Mouse (Mus musculus) megakaryocyte-erythroid progenitor cell, adult 5-6 weeks (primary cell): ENCODE results near the gene Ap1m1. TPM values are rescaled to one million over a fixed set of nuclear protein-coding genes. Genes with fewer than 3 reads are reported as not detected.

Experiments used
- ATAC-seq: replicated peaks from 2 replicates; pipeline ENCODE4 v1.8.0; 2016; ENCODE audit warnings: mild to moderate bottlenecking, inconsistent platforms; ENCODE audit not compliant: severe bottlenecking, poor library complexity, low FRiP score, low TSS enrichment
- total RNA-seq, 2 experiments: library from RNA; stranded (forward) in 1 of 2; stranded (reverse) in 1 of 2; fragments of 200-1000, 215-1000 nt in 1 of 2; fragments of >200 nt in 1 of 2; fragmentation: Nextera tagmentation in 1 of 2; gene quantifications; 2 replicates each; pipeline ENCODE4 v1.2.3; 2014 to 2017

Ap1m1 gene
- total RNA-seq, 2 experiments from 2014 or later = 63.6 to 155 TPM

DNA sequence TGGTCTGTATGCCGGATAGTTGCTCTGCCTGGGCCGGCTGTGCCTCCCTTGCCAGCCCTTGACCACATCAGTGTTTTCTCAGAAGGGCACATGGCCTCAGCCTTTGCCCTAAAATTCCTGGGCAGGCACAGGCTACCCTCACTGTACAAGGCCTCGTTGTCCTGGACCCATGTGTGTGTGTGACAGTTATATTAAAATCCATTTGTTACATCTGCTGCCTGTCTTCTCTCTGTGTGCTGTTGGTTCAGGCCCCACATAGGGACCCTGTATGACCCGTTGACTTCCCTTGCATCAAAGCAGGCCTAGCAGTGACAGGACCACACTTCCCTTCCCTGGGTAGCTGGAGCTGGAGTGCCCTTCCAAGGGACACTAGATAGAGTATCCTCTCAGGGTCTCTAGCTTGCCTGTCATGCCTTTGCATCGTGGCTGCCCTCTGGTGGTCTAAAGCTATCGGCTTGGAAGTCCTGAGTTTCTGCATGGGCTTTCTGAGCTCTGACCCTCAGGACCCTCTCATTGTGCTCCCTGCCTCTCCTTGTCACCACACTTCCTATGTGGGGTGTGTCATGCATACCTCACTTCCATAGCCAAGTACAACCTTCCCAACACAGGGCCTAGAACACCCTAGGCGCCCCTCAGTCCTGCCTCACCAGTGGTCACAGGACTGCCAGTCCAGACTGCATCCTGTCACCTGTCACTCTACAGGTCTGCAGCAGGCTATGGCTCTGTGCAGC, 17.5 kb downstream of the Ap1m1 start:
- ATAC-seq = peak; percentile 35

DNA sequence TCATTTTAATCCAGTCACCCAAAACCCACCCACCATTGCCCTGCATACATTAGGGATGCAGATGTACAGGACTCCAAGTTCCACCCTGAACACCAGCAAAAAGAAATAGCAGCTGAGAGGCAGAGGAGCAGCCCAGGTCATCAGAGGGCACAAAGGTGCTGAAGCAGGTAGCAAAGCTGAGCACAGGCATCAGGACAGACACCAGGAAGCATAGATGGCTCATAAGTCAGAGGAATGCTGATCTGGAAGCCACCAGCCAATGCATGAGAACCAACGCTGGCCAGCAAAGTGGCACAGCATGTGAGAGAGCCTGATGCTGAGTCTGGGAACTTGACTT, 18.1 kb downstream of the Ap1m1 start:
- ATAC-seq = no peak

DNA sequence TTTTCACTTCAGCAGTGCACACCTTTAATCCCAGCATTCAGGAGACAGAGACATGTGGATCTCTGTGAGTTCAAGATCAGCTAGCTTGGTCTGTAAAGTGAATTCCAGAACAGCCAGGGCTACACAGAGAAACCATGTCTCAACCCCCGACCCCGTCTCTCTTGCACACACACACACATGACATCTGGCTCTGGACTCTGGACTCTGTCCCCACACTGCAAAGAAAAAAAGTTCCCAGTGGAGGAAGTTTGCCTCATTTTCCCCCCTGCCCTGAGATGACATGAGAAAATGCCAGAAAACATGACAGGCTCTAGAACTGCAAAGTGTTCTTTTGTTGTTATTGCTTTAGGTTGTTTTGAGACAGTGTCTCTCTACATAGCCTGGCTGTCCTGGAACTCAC, 20.0 kb downstream of the Ap1m1 start:
- no peak for ATAC-seq

DNA sequence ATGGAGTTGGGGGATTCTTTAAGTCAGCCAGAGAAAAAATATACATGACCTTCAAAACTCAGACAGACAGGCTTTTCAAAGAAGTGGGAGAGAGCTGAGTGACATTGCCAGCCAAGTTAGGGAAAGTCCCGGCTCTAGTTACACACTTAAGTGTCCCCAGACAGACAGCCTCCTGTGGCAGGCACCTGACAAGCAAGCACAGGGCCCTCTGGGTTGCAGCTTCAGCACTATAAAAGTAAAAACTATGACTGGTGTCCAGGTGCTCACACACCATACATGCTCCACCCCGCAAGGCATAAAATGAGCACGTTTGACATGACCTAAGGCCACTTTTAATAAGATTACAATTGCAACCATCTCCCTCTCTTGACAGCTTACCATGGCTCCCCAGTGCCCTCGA, 20.8 kb downstream of the Ap1m1 start:
- ATAC-seq = no peak

DNA sequence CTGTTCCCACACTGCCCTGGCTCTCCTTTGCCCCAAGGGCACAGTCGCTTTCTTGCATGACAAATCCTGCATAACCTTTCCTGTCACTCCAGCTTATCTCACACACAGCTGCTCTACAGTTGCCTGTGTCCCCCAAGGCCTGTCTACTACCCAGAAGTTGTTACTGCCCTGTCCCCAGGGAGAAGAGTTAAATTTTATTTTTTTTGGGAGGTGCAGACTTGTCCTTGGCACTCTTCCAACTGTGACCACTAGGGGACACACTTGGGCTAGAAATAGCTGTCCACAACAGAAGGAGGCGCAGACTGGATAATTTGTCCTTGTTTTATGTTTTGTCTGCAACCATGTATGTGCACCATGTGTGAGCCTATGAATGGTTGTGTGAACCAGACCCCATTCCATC, 21.2 kb downstream of the Ap1m1 start:
- peak; percentile 61 for ATAC-seq

DNA sequence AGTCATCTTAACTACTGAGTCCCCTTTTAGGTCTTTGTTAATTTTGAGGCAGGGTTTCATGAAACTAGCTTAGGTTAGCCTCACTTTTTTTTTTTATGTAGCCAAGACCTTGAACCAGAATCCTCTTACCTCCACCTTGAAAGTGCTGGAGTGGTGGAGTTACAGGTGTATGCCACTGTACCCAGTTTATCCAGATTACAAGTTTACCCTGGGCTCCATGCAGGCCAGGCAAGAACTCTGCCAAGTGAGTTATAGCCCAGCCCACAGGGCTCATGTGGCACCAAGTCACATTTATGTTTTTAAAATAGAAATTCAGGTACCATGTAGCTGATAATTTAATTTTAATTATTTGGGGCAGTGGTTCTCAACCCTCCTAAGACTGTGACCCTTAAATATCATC, 21.6 kb downstream of the Ap1m1 start:
- no peak for ATAC-seq

DNA sequence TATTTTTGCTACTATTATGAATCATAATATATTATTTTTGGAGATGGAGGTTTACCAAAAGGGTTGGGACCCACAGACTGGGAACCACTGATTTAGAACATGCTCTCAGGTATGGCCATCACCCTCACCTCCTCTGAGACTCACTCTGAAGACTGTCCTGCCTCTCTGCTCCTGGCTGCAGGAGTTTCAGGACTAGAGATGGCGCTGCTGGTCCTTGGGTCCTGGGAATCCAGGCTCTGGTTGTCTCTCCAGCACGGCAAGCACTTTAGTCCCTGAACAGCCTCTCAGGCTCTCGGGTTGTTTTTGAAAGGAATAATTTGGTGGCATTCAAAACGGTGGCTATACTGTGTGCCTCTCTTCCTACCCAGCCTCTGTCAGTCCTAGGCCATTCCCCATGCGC, 22.1 kb downstream of the Ap1m1 start:
- ATAC-seq = no peak

DNA sequence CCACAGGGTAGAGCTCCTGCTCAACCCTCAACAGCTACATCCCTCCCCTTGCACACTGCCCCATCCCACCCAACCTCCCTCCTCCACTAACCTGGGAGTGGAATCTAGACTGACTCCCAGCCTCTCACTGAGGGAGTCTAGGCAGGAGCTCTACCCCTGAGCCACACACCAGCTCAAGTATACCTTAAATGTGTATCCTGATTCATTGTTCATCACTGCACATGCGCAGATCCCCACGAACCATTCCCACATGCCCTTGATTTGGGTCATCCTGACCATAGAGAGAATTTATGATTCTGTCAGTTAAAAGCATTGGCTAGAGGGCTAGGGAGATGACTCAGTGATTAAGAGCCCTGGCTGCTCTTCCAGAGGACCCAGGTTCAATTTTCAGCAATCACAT, 22.9 kb downstream of the Ap1m1 start:
- ATAC-seq = no peak

DNA sequence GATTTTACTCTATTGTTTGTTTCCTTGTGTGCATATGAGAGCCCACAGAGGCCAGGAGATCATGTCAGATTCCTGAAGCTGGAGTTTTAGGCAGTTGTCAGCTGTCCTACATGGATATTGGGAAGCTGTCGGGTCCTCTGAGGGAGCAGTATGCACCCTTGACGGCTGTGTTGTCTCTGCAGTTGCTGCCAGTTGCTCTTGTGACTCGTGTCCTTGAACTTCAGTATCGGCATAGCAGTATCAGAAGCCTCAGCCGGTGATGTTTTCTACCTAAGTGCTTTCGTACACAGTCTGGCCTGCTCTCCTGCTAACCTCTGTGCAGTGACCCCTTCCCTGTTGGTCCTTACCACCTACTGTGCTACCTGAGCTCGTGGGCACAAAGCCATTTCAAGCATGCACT, 23.6 kb downstream of the Ap1m1 start:
- ATAC-seq = no peak

DNA sequence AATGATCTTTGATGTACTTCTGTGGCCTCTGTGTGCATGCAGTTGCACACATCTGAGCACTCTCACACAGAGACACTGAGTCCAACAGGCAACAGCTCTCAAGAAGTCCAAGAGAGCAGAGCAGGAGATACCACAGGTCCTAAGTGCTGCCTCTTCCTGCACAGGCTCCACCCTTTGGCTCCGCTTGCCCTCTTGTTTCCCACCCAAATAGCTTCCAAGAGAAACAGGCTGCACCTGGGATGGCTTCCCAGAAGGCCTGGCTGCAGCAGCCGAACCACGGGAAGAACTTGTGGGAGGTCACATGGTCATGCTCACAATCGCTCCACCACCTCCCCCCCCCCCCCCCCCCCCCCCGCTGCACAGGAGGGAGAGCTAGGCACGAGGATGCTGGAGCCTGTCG, 25.5 kb downstream of the Ap1m1 start:
- ATAC-seq = no peak

DNA sequence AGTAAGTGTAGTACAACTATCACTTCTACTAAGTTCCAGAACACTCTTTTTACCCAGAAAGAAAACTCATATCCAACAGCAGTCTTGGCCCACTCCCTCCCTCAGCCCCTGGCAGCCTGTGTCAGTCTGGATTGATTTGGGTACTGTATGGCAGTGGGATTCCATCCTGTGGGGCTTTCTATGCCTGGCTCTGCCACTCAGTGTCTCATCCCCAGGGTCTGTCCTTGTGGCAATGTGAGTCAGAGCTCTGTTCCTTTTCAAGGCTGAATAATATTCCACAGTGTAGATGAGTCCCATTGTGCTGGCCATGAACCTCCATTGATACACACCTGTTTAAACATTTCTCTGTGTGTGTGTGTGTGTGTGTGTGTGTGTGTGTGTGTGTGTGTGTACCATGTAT, 26.9 kb downstream of the Ap1m1 start:
- no peak for ATAC-seq

DNA sequence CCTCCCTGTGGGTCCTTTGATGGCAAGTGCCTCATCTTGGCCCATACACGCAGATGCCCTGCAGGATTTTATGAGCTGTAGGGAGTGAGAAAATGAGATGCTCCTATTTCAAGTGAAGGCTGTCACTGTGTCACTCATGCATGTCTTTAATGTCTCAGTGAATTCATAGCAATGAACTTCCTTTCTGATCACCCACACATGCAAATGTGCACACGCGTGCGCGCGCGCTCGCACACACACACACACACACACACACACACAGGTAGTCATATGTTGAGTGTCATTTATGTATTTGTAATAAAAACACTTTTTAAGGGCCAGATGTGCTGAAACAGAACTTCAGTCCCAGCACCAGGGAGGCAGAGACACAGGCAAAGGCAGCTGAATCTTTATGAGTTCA, 27.3 kb downstream of the Ap1m1 start:
- no peak for ATAC-seq

DNA sequence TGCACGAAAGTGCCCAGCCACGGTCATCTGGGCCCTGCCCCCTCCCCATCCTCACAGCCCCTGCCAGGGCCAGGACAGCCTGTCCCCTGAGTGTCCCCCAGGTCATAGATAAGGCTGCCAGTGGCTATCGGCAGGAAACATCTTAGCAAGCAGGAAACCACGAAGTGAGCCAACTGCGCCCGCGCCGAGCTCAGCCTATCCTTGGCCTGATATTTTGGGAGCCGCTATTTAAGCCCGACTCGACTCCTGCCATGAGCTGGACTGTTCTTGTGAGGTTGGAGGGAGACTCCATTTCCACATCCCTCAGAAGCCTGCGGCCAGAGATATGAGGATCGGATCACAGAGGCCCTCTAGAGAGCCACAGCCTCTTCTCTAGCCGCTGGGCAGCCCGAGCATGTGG, 28.5 kb downstream of the Ap1m1 start:
- ATAC-seq = peak; percentile 87

DNA sequence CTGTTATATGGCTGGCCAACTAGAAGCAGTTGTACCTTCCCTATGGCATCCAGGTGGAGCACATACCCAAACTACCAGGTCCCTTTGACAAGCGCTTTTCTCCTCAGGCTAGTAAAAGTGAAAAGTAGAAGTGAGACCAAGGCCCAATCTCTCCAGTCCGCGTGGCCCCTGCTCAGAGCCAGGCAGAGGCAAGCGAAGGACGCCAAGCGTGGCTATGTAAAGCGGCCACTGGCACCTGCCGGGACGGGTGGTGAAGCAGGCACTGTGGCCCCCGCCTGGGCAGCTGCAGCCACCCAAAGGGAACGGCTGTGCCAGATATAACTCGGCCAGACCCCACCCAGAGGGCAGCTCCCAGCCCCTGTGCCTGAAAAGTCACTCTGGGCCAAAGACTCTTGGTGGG, 30.8 kb downstream of the Ap1m1 start:
- ATAC-seq = no peak

DNA sequence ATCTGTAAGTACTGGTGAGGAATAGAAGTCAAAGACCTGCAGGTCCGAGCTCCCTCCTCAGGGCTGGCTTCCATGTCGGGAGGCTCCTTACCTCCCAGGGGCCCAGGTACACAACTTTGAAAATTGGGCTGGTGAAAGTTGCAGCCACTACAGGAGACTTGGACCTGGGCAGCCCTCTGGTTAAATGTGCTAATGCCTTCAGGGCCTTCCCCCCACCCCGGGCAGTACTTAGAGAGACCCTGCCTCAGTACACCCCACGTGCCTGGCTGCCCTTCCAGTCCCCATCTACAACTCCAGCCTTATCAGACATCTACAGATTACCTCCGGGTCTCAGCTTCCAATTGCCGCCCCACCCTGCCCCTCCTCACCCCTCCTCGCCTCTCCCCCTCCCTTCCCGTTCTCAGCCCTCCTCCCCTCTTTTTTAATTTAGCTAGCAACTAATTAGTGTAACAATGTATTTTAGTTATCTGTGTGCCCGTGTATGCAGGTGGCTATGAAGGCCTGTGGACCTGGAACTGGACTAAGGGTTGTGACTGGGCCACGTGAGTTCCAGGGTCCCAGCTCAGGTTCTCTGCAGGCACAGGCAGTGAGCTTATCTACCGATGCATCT, 31.3 kb downstream of the Ap1m1 start:
- ATAC-seq = no peak

DNA sequence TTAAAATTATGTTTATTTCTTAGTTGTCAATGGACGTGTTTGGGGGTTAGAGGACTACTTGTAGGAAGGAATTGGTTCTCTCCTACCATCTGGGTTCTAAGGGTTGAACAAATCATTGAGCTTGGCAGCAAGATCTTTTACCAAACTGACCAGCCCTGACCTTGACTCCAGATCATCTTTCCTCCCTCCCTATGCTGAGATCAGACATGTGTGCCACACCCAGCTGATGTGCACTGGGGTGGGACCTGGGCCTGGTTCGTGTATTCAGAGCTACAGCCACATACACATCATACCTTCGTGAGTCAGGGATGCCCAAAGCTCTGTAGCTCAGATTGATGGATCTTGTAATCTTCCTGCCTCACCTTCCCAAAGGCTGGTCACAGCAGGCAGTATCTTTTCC, 31.9 kb downstream of the Ap1m1 start:
- no peak for ATAC-seq

DNA sequence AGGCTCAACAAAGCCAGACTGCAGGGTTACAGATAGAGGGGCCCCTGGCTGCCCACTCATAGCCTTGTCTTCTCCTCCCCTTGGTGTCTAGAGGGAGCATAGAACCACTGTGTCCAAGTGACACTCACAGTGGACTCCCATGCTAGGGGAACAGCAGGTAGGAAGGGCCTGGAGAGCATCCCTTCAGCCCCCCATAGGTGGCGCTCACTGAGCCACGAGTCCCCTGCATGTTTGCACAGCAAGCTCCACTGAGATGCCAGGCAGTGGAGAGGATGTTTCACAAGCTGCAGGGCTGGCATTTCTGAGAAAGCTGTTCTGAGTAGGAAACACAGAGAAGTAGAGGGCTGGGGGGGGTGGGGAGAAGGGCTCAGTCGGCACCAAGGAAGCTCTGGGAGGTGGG, 32.5 kb downstream of the Ap1m1 start:
- peak; percentile 42; the same call in 1 of the 2 replicates for ATAC-seq

DNA sequence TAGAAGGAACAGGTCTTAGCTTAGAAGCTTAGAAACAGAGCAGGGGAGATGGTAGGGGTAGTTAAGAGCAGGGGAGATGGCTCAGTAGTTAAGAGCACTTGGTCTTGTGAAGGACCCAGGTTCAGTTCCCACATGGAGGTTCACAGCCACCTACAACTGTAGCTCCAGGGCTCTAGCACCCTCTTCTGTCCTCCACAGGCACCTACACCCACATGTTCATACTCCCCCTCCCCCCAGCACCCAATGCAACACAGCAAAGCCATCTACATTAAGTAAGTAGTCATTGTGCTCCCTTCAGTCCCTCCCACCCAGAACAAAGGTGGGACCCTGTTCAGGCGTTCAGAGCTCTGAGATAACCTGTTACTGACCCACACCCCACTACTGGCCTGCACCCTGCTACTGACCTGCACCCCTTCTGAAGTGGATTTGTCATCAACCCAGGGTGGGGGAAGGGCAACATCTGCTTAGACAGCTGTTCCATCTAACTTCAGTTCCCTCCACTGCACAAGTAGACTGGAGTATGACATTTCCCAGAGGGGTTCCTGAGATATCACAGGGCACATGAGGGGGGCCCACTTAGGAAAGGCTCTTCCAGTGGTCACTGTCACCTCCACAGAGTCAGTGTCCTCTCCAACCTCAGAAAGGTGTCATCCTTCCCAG, 33.4 kb downstream of the Ap1m1 start:
- no peak for ATAC-seq

DNA sequence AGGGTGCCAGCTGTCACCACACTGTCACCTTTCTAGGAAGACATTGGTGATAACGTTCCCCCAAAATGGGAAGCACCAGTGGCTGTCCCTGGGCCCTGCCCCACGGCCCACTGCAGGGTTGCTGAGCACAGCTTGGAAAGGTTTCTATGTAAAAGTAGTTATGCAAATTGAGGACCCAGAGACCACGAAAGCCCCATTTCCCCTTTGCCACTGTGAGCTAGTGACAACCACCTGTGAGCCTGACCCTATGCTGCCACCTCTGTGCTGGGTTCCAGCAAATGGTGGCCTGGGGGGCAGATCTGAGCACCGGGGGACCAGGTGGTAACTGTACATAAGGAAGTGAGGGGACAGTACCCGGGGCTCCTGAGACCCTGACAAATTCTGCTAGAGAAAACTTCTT, 34.0 kb downstream of the Ap1m1 start:
- ATAC-seq = no peak

DNA sequence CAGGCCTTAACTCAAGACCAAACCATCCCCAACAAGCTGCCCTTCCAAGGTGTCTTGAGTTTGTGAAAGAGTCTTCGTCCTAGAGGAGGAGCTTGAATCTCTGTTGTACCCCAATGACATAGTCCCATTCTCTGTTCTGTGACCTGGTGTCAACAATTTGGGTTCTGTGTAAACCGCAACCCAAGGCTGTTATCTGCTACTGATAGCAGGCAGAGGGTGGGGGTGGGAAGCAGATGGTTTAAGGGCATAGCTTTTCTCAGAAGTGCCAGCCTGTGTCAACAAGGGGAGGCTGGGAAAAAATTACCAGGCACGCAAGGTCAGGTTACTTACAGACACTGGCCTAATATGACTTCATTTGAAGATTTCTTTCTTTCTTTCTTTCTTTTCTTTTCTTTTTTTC, 37.4 kb downstream of the Ap1m1 start:
- peak; percentile 92 for ATAC-seq

DNA sequence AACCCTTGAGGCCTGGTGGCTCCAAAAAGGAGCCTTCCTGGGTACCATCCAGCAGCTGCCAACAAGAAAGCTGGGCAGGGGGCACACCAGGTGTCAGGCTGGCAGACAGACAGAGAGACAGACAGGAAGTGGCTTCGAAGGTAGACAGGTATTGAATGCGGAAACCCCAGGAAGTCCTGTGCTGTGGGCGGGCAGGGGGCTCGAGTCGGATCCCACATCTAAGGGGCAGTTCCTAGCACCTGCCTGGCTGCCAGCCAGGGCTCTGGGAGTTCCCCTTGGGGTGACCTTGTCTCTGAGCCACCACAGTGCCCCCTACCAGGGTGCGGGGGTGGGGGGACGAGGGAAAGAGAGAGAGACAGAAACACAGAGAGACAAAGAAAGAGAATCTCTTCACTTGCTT, 39.3 kb downstream of the Ap1m1 start:
- no peak for ATAC-seq
